Mouse (Mus musculus): ENCODE data around the gene Stard10.

DNA sequence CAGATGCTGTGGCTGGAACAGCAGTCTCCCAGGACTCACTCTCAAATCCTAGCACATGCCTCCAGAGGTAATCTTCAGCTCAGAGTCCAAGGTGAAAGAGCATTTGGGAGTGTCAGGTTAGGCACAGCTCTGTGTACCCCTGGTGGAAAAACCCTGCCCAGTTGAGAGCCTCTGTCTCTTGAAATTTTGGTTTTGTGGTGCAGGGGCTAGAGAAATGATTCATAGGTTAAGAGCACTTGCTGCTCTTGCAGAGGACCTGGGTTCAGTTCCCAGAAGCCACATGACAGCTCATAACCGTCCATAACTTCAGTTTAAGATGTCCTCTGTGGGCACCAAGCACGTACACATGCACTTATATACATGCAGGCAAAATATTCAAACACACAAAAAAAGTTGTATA is 29.1 kb upstream of the Stard10 start:
- no peak for TF ChIP-seq POLR2A (IDR thresholded peaks at IDR 0.05; ENCODE audit: extremely low read depth, insufficient read depth, low read length)
- TF ChIP-seq CTCF (IDR thresholded peaks at IDR 0.05; ENCODE audit: extremely low read depth, insufficient read depth, low read length): no peak

Measured in cortical plate, adult 2 months (tissue).